Mouse (Mus musculus): ENCODE measurements around the gene Coro7. TPM values are rescaled to one million over a fixed set of nuclear protein-coding genes. Genes with fewer than 3 reads are reported as not detected.

Coro7 gene
- polyA plus RNA-seq, 1 experiment from 2014 or later = 29.2 TPM

DNA sequence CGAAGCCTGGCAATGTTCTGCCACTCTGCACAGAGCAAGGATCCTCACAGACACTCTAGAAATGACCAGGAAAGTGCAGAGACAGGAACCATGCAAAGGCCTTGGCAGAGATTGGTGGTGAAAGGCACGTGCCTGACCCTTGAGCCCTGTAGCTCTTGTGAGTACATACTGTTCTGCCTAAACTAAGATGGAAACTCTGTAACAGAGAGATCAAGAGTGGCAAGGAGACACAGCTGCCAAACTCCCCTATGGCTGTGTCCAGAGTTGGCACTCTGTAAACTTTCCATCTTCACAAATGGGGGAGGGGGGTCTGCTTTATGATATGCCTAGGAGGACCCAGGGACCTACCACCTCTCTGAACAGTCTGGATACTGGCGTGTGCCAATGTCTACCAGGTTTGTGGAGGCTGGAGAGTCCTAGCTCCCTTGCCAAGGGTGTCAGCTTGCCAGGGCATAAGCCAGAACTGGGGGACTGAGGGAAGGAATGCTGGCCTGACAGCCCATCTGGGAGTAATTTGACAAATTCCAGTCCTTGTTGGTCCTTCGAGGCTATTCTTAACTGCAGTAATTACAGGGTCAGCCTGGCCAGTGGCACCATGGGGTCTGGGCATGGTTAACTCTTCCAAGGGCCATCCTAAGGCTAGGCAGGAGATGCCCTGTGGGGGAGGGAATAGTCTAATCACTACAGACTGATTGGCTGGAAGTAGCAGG is 26.7 kb downstream of the Coro7 start:
- no peak overlapping the region for H3K9ac ChIP-seq (ENCODE audit: low read depth, low read length)
- H3K4me1 ChIP-seq (ENCODE audit: control insufficient read depth, insufficient read depth, low read length) = peaks cover 45% of the 10 kb centered on the region
- peaks cover 16% of the 10 kb centered on the region; the same call in 1 of the 2 replicates for H3K36me3 ChIP-seq (ENCODE audit: control insufficient read depth, insufficient read depth, low read length)
- no peak overlapping the region for H3K4me3 ChIP-seq (ENCODE audit: low read length)
- no peak overlapping the region for H3K4me2 ChIP-seq (ENCODE audit: low read depth, low read length)
- no peak overlapping the region for H3K27ac ChIP-seq (ENCODE audit: low read length)
- no peak for ATAC-seq
- H3K27me3 ChIP-seq (replicated peaks; ENCODE audit: control insufficient read depth, insufficient read depth, low read length) = no peaks in the 10 kb centered on the region
- WGBS = 65% methylated on average over 4 of the region's 4 CpGs
- H3K9me3 ChIP-seq (ENCODE audit: control insufficient read depth, low read length) = no peaks in the 10 kb centered on the region

DNA sequence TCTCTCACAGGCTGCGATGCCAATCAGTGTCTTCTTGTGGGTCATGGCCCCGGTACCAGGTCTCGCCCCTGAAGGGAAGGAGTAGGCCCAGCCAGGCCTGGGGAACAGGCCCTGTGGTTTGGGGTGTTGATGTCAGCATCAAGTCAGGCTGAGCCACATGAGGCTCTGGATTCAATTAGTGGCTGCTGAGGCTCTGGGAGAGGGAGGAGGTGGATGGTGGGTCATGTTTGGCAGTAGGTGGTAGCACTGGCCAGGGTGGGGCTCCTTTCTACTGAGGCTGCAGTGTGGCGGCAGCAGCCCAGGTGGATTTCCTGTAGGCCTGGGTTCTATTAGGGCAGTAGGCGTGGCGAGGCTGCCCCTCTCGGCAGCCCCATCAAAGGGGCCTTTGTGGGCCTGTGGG is 28.0 kb downstream of the Coro7 start:
- no peak overlapping the region for H3K4me2 ChIP-seq (ENCODE audit: low read depth, low read length)
- H3K9ac ChIP-seq (ENCODE audit: low read depth, low read length) = no peak overlapping the region
- no peak for ATAC-seq
- H3K4me1 ChIP-seq (ENCODE audit: control insufficient read depth, insufficient read depth, low read length) = peaks cover 50% of the 10 kb centered on the region
- 0 out of 2 replicates have a peak overlapping the region, but pooled peaks have one; percentile 18 for H3K27ac ChIP-seq (ENCODE audit: low read length)
- no peaks in the 10 kb centered on the region for H3K9me3 ChIP-seq (ENCODE audit: control insufficient read depth, low read length)
- 67% methylated on average over 7 of the region's 7 CpGs for WGBS
- no peak overlapping the region for H3K4me3 ChIP-seq (ENCODE audit: low read length)
- peaks cover 16% of the 10 kb centered on the region; the same call in 1 of the 2 replicates for H3K36me3 ChIP-seq (ENCODE audit: control insufficient read depth, insufficient read depth, low read length)
- no peaks in the 10 kb centered on the region for H3K27me3 ChIP-seq (replicated peaks; ENCODE audit: control insufficient read depth, insufficient read depth, low read length)

DNA sequence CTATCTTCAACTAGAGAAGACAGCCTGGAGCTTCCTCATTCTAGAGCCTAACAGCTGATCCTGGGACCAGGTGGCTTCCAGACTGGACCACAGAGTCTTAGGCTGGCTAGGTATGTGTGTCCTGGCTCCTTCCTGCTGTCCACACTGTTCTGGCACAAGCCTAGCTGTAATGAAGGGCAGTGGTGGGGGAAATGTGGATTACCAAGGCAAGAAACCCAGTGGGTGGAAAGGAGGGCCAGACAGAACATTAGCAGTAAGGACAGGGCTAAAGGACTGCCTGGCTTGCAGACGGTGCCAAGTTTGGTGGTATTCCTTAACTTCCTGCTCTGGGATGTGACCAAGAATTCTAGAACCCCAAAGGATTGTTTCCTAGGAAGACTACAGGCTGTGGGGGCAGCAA is 28.5 kb downstream of the Coro7 start:
- Histone ChIP-seq H3K9me3 (ENCODE audit: control insufficient read depth, low read length) (no peaks in the 10 kb centered on the region), H3K27ac (ENCODE audit: low read length) (no peak overlapping the region; the same call in 1 of the 2 replicates), H3K4me1 (ENCODE audit: control insufficient read depth, insufficient read depth, low read length) (peaks cover 49% of the 10 kb centered on the region), H3K27me3 (replicated peaks; ENCODE audit: control insufficient read depth, insufficient read depth, low read length) (no peaks in the 10 kb centered on the region), H3K36me3 (ENCODE audit: control insufficient read depth, insufficient read depth, low read length) (peaks cover 16% of the 10 kb centered on the region; the same call in 1 of the 2 replicates), H3K9ac (ENCODE audit: low read depth, low read length) (no peak overlapping the region), H3K4me3 (ENCODE audit: low read length) (no peak overlapping the region), H3K4me2 (ENCODE audit: low read depth, low read length) (no peak overlapping the region)
- WGBS = 90% methylated on average over 1 of the region's 1 CpGs
- no peak for ATAC-seq

DNA sequence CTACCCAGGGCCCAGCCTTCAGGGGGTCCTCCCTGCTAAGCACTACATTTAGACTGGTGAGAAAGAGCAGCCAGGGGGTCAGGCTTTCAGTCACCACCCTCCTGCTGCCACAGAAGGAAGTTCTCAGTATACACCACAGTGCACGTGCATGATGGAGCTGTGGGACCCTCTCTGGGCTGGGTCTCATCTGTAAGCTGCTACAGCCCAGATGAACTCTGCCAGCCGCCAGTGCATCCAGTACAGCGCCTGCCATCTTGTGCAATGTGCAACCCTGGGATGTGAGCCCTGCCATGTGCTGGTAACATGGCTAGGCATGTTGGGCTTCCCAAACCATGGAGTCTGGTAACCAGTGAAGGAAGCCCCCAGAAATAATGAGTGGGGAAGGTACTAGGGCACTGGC is 29.4 kb downstream of the Coro7 start:
- Histone ChIP-seq H3K9me3 (ENCODE audit: control insufficient read depth, low read length) (no peaks in the 10 kb centered on the region), H3K27me3 (replicated peaks; ENCODE audit: control insufficient read depth, insufficient read depth, low read length) (no peaks in the 10 kb centered on the region), H3K4me2 (ENCODE audit: low read depth, low read length) (no peak overlapping the region), H3K4me3 (ENCODE audit: low read length) (no peak overlapping the region), H3K36me3 (ENCODE audit: control insufficient read depth, insufficient read depth, low read length) (peaks cover 16% of the 10 kb centered on the region; the same call in 1 of the 2 replicates), H3K9ac (ENCODE audit: low read depth, low read length) (no peak overlapping the region), H3K4me1 (ENCODE audit: control insufficient read depth, insufficient read depth, low read length) (peaks cover 40% of the 10 kb centered on the region), H3K27ac (ENCODE audit: low read length) (no peak overlapping the region)
- no peak for ATAC-seq
- 84% methylated on average over 3 of the region's 3 CpGs for WGBS

DNA sequence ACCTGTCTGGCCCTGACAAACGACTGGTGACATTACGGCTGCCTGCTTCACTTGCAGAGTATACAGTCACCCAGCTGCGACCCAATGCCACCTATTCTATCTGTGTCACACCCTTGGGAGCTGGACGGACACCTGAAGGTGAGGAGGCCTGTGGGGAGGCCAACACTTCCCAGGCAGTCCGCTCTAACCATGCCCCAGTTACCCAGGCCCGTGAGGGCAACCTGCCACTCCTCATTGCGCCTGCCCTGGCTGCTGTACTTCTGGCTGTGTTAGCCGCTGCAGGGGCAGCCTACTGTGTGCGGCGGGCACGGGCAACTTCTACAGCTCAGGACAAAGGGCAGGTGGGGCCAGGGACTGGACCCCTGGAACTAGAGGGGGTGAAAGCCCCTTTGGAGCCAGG is 29.9 kb downstream of the Coro7 start:
- 85% methylated on average over 11 of the region's 11 CpGs for WGBS
- Histone ChIP-seq H3K4me2 (ENCODE audit: low read depth, low read length) (no peak overlapping the region), H3K36me3 (ENCODE audit: control insufficient read depth, insufficient read depth, low read length) (peaks cover 16% of the 10 kb centered on the region; the same call in 1 of the 2 replicates), H3K27ac (ENCODE audit: low read length) (no peak overlapping the region), H3K9me3 (ENCODE audit: control insufficient read depth, low read length) (no peaks in the 10 kb centered on the region), H3K4me1 (ENCODE audit: control insufficient read depth, insufficient read depth, low read length) (peaks cover 36% of the 10 kb centered on the region), H3K4me3 (ENCODE audit: low read length) (no peak overlapping the region), H3K27me3 (replicated peaks; ENCODE audit: control insufficient read depth, insufficient read depth, low read length) (no peaks in the 10 kb centered on the region), H3K9ac (ENCODE audit: low read depth, low read length) (no peak overlapping the region)
- no peak for ATAC-seq

DNA sequence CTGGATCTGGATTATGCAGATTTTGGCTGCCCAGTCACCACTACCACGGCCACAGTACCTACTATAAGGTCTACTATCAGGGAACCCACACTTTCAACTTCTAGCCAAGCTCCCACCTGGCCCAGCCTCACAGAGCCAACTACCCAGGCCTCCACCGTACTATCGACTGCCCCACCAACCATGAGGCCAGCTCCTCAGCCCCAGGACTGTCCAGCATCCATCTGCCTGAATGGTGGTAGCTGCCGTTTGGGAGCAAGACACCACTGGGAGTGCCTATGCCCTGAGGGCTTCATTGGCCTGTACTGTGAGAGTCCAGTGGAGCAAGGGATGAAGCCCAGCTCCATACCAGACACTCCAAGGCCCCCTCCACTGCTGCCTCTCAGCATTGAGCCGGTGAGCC is 30.4 kb downstream of the Coro7 start:
- 80% methylated on average over 5 of the region's 5 CpGs for WGBS
- no peaks in the 10 kb centered on the region for H3K9me3 ChIP-seq (ENCODE audit: control insufficient read depth, low read length)
- H3K4me2 ChIP-seq (ENCODE audit: low read depth, low read length) = no peak overlapping the region
- ATAC-seq = no peak
- no peak overlapping the region for H3K4me3 ChIP-seq (ENCODE audit: low read length)
- H3K9ac ChIP-seq (ENCODE audit: low read depth, low read length) = no peak overlapping the region
- peaks cover 16% of the 10 kb centered on the region; the same call in 1 of the 2 replicates for H3K36me3 ChIP-seq (ENCODE audit: control insufficient read depth, insufficient read depth, low read length)
- no peak overlapping the region for H3K27ac ChIP-seq (ENCODE audit: low read length)
- H3K27me3 ChIP-seq (replicated peaks; ENCODE audit: control insufficient read depth, insufficient read depth, low read length) = no peaks in the 10 kb centered on the region
- H3K4me1 ChIP-seq (ENCODE audit: control insufficient read depth, insufficient read depth, low read length) = peaks cover 35% of the 10 kb centered on the region

DNA sequence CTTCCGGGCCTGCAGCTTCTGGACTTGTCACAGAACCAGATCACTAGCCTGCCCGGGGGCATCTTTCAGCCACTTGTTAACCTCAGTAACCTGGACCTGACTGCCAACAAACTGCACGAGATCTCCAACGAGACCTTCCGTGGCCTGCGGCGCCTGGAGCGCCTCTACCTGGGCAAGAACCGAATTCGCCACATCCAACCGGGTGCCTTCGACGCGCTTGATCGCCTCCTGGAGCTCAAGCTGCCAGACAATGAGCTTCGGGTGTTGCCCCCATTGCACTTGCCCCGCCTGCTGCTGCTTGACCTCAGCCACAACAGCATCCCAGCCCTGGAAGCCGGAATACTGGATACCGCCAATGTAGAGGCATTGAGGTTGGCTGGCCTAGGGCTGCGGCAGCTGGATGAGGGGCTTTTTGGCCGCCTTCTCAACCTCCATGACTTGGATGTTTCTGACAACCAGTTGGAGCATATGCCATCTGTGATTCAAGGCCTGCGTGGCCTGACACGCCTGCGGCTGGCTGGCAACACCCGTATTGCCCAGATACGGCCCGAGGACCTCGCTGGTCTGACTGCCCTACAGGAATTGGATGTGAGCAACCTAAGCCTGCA is 31.1 kb downstream of the Coro7 start:
- Histone ChIP-seq H3K4me1 (ENCODE audit: control insufficient read depth, insufficient read depth, low read length) (peaks cover 42% of the 10 kb centered on the region), H3K9me3 (ENCODE audit: control insufficient read depth, low read length) (no peaks in the 10 kb centered on the region), H3K36me3 (ENCODE audit: control insufficient read depth, insufficient read depth, low read length) (peaks cover 16% of the 10 kb centered on the region; the same call in 1 of the 2 replicates), H3K9ac (ENCODE audit: low read depth, low read length) (no peak overlapping the region), H3K4me3 (ENCODE audit: low read length) (no peak overlapping the region), H3K27me3 (replicated peaks; ENCODE audit: control insufficient read depth, insufficient read depth, low read length) (no peaks in the 10 kb centered on the region), H3K4me2 (ENCODE audit: low read depth, low read length) (no peak overlapping the region), H3K27ac (ENCODE audit: low read length) (no peak overlapping the region)
- WGBS = 90% methylated on average over 28 of the region's 28 CpGs
- no peak for ATAC-seq

DNA sequence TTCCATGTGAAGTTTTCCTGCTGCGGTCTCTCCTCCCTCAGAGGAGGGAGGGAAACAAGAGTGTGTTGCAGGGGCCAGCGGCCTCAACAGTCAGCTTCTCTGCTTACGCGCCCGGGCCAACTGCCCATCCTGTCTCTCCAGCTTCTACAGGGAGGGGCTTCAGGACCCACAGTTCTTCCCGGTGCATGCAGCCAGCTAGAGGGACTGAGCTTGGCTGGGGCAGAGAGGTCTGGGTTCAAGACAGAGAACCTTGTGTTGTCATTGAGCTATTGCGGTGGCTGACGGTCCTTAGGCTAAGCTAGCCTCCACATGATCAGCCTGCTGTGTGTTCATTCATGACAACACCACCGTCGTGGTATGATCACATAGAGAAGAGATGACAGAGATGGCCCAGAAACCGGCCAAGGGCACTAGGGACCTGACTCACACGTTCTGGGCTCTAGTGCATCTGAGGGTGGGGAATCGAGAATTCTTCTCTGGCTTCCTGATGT is 31.9 kb downstream of the Coro7 start:
- H3K27me3 ChIP-seq (replicated peaks; ENCODE audit: control insufficient read depth, insufficient read depth, low read length) = no peaks in the 10 kb centered on the region
- WGBS = 60% methylated on average over 13 of the region's 13 CpGs
- no peak overlapping the region; the same call in 1 of the 2 replicates for H3K9ac ChIP-seq (ENCODE audit: low read depth, low read length)
- no peaks in the 10 kb centered on the region for H3K9me3 ChIP-seq (ENCODE audit: control insufficient read depth, low read length)
- H3K27ac ChIP-seq (ENCODE audit: low read length) = no peak overlapping the region
- peaks cover 45% of the 10 kb centered on the region for H3K4me1 ChIP-seq (ENCODE audit: control insufficient read depth, insufficient read depth, low read length)
- H3K4me2 ChIP-seq (ENCODE audit: low read depth, low read length) = no peak overlapping the region
- peaks cover 16% of the 10 kb centered on the region; the same call in 1 of the 2 replicates for H3K36me3 ChIP-seq (ENCODE audit: control insufficient read depth, insufficient read depth, low read length)
- H3K4me3 ChIP-seq (ENCODE audit: low read length) = no peak overlapping the region
- ATAC-seq = no peak

DNA sequence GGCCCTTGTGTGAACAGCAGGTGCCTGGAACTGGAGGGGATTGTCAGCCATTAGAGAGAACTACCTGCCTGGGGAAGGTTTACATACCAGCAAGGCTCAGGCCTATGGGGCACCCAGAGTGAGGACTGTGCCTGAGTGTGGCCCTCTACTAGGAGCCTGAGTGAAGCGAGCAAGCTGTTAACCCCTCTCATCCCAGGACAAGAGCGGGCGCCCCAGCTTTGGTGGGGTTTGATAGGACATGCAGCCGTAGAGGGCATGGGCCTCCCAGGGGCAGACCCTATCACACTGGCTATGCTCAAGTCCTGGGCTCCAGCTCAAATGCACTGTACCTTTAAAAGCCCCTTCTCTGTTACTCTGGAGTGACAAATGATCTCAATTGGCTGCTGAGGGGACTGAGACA is 32.7 kb downstream of the Coro7 start:
- Histone ChIP-seq H3K9ac (ENCODE audit: low read depth, low read length) (peak overlapping the region; percentile 35), H3K36me3 (ENCODE audit: control insufficient read depth, insufficient read depth, low read length) (peaks cover 16% of the 10 kb centered on the region; the same call in 1 of the 2 replicates), H3K4me3 (ENCODE audit: low read length) (no peak overlapping the region), H3K27me3 (replicated peaks; ENCODE audit: control insufficient read depth, insufficient read depth, low read length) (no peaks in the 10 kb centered on the region), H3K4me2 (ENCODE audit: low read depth, low read length) (no peak overlapping the region), H3K27ac (ENCODE audit: low read length) (0 out of 2 replicates have a peak overlapping the region, but pooled peaks have one; percentile 9), H3K4me1 (ENCODE audit: control insufficient read depth, insufficient read depth, low read length) (peaks cover 45% of the 10 kb centered on the region), H3K9me3 (ENCODE audit: control insufficient read depth, low read length) (no peaks in the 10 kb centered on the region)
- 69% methylated on average over 4 of the region's 4 CpGs for WGBS
- no peak for ATAC-seq
